Mouse (Mus musculus): ENCODE measurements around the gene Maco1.
A peak's percentile ranks its signal among the peaks of the same experiment; 100 is the strongest.
"Not testable (repeated sequence)": the region's sequence is repeated elsewhere in the genome, so short reads cannot be mapped to it uniquely, and the experiment has no call there.

The Maco1 gene

GRCm38 (mm10) chr4:134813406-134814228, 39.5 kb downstream of the Maco1 start:
- no peak for DNase-seq (ENCODE audit: low read depth, low spot score)

DNA sequence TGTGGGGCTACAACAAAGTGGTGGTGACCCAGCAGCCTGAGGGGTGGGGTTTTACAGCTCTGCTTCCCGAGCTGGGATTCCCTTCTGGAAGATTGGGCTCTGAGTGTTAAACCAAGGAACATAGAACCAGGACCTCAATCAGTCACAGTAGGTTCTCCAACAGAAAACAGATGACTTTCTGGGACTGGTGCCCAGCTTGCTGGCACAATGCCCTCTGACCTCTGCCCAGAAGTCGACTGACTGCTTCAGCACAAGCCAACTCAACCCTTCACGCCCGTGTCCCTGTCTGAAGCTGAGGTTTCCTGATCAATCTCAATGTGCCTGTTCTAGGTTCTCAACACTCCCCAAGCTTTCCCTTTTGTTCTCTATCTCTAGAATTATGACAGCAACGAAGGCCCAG, 48.4 kb downstream of the Maco1 start:
- DNase-seq (ENCODE audit: low read depth, low spot score) = no peak

DNA sequence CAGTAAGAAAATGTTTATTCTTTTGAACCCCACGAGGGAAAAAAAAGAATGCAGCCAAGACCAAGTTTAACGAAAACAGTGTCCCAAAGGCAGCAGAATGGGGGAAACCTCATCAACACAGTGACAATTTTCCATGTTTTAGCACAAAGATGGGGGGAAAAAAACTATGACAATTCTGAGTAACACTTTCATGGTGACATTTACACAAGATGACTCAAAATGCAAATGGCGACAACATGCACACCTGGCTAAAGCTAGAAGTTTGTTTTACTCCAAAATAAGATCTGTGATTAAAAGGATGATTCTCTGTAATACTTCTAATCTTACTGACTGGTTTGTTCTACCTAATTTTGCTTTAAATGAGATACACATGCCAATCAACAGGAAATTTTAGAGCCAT, 50.4 kb downstream of the Maco1 start:
- DNase-seq (ENCODE audit: low read depth, low spot score) = no peak

DNA sequence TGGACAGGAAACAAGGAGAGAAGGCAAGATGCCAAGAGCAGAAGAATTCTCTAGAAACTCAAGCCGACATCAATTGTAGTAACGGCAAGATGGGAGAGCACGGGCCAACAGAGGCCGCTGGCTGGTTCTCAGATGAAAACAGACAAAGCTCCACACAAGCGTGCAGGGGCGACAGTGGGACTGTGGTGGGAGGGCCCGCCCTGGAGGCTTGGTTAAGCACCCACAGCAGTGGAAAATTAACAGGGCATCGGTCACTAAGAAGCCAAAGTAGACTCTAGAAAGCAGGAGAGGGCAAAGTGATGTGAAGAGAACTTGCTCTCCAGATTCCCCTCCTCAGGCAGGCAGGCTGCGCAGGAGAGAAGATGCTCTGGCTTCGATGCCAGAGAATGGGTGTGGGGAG, 51.0 kb downstream of the Maco1 start:
- no peak for DNase-seq (ENCODE audit: low read depth, low spot score)

- DNase-seq (ENCODE audit: low read depth, low spot score) = no peak
These were observed 52.5 kb downstream of the Maco1 start for GRCm38 (mm10) chr4:134800693-134801092.

GRCm38 (mm10) chr4:134800098-134800497, 53.0 kb downstream of the Maco1 start:
- DNase-seq (ENCODE audit: low read depth, low spot score) = no peak

- peak; percentile 85 for DNase-seq (ENCODE audit: low read depth, low spot score)
These were observed 53.9 kb downstream of the Maco1 start for GRCm38 (mm10) chr4:134799272-134799671.

DNA sequence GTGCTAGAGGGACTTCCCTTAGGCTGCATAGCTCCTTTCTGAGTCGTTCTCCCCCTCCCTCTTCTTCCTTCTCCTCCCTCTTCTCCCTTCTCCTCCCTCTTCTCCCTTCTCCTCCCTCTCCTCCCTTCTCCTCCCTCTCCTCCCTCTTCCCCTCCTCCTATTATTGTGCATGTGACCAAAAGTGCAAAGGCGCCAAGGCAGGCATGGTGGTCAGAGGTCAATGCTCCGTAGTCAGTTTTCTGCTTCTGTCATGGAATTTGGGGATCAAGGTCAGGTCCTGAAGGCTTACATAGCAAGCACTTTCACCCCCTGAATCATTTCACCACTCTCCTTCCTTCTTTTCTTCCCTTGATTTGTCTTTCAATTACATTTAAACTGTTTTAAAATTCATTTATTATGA, 54.3 kb downstream of the Maco1 start:
- DNase-seq (ENCODE audit: low read depth, low spot score) = no peak

- DNase-seq (ENCODE audit: low read depth, low spot score) = no peak
These were observed 55.5 kb downstream of the Maco1 start for GRCm38 (mm10) chr4:134797621-134798020.

- DNase-seq (ENCODE audit: low read depth, low spot score) = no peak
These were observed 56.4 kb downstream of the Maco1 start for GRCm38 (mm10) chr4:134796581-134797361.

DNA sequence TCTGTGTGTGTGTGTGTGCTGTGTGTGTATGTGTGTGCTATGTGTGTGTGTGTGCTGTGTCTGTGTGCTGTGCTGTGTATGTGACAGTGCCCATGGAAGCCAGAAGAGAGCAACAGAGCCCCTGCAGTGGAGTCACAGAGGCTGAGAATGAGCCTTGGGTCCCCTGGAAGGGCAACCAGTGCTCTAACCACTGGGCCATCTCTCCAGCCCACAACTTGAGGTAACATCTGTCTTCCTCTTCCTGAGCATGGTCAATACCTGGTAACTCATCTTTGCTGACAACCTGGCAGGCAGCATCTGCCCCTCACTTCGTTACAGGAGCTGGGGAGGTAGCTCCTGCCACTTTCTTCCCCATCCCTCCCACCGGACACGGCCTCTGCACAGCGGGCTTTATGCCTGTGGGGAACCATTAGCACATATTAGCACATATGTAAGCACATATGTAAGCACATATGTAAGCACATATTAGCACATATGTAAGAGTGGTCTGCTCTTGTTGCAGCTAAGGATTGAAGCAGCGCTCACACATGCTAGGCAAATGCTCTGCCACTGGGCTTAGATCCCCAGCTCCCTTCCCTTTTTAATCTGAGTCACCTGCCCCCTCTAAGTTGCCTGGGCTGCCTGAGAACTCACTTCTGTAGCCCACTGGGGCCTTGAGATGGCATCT, 57.2 kb downstream of the Maco1 start:
- no peak for DNase-seq (ENCODE audit: low read depth, low spot score)

DNA sequence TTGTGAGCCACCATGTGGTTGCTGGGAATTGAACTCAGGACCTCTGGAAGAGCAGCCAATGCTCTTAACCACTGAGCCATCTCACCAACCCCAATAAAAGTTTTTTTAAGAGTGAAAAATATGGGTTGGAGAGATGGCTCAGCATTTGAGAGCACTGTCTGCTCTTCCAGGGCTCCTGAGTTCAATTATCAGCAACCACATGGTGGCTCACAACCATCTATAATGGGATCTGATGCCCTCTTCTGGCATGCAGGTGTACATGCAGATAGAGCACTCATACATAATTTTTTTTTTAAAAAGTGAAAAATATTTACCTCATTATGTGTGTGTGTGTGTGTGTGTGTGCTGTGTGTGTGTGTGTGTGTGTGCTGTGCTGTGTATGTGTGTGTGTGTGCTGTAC, 58.2 kb downstream of the Maco1 start:
- not testable (repeated sequence) for DNase-seq (ENCODE audit: low read depth, low spot score)

- DNase-seq (ENCODE audit: low read depth, low spot score) = peak; percentile 74
These were observed 59.8 kb downstream of the Maco1 start for GRCm38 (mm10) chr4:134793213-134793956.

GRCm38 (mm10) chr4:134791731-134792130, 61.4 kb downstream of the Maco1 start:
- no peak for DNase-seq (ENCODE audit: low read depth, low spot score)

DNA sequence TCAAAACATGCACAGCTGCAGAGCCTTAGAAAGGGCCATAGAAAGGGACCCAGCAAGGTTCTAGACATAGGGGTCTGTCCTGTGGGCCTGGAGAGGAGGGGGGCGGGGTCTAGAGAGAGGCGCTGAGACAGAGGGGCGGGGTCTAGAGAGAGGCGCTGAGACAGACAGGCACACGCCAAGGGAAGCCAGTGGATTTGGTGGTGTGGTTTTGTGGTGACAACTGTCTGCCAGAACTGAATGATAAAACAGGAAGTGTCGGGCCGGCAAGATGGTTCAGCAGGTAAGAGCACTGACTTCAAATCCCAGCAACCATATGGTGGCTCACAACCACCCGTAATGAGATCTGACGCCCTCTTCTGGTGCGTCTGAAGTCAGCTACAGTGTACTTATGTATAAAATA, 66.2 kb downstream of the Maco1 start:
- DNase-seq (ENCODE audit: low read depth, low spot score) = no peak

DNA sequence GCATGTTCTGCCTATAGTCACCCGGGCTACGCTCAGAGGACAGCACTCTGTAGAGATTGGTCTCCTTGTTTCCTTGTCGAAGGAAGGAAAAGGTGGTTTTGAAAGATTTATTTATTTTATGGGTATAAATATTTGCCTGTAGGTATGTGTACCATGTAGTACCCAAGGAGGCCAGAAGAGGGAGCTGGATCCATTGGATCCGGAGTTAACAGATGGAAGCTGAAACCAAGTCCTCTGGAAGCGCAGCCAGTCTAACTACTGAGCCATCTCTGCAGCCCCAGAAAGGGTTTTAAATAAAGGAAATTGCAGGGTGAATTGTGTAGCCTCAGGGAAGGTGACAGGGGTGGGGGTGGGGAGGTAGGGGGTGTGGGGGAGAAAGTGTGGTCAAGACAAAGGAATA, 68.4 kb downstream of the Maco1 start:
- DNase-seq (ENCODE audit: low read depth, low spot score) = peak; percentile 77

- DNase-seq (ENCODE audit: low read depth, low spot score) = peak; percentile 71
These were observed 73.8 kb downstream of the Maco1 start for GRCm38 (mm10) chr4:134779136-134779934.

- no peak for DNase-seq (ENCODE audit: low read depth, low spot score)
These were observed 76.9 kb downstream of the Maco1 start for GRCm38 (mm10) chr4:134776246-134776645.

DNA sequence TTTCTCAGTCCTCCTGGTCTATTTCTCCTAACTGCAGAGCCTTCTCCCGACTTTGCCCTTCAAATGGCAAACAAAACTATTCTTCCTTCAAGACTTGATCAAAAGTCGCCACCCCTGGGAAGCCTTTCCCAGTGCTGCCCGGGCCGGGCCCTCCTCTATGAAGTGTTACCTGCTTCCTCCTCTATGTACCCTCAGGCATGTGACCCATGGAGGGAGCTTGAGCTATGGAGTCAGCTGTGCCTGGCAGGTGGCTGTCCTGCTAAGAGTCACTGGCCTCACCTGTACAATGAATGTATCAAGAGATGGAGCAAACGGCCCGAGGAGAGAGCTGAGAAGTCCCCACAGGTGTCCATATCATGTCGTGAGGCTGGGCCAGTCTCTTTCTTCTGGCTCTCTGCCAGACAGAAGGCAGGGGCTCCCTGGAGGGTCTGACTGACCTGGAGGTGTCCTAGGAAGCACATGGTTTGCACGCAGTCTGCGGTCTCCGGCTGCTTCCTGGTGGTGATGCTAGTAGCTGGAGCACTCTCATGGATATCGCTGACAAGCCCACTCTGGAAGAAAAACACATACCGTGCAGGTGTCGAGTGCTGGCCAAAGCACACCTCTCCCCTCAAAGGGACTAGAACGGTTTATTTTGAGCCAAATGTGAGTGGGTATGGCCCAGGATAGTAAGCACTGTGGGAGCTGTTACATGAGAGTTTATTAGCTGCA, 77.8 kb downstream of the Maco1 start:
- no peak for DNase-seq (ENCODE audit: low read depth, low spot score)

DNA sequence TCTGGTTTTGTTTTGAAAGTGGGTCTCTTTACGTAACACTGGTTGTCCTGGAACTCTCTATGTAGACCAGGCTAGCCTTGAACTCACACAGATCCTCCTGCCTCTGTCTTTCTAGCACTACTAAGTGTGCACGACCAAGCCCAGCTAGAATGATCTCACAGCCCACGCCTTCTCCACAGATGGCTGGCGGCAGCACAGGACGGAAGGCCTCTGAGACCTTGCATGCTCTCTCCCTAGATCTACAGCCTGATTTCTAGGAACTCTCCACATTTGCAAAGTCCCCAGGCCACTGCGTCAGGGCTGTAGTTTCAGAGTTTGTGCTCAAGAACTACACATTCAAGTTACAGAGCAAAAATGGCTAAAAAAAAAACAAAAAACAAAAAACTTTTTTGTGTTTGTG, 79.0 kb downstream of the Maco1 start:
- DNase-seq (ENCODE audit: low read depth, low spot score) = no peak
